Mouse (Mus musculus) natural killer cell, adult 2 months (primary cell): Measurements from ENCODE around the gene Pou2f2.

Experiments used
- DNase-seq, 2 experiments: peaks; one replicate each; pipeline ENCODE4 v3.0.0; 2022; ENCODE audit warnings: low spot score in 2 of 2

Pou2f2 gene

DNA sequence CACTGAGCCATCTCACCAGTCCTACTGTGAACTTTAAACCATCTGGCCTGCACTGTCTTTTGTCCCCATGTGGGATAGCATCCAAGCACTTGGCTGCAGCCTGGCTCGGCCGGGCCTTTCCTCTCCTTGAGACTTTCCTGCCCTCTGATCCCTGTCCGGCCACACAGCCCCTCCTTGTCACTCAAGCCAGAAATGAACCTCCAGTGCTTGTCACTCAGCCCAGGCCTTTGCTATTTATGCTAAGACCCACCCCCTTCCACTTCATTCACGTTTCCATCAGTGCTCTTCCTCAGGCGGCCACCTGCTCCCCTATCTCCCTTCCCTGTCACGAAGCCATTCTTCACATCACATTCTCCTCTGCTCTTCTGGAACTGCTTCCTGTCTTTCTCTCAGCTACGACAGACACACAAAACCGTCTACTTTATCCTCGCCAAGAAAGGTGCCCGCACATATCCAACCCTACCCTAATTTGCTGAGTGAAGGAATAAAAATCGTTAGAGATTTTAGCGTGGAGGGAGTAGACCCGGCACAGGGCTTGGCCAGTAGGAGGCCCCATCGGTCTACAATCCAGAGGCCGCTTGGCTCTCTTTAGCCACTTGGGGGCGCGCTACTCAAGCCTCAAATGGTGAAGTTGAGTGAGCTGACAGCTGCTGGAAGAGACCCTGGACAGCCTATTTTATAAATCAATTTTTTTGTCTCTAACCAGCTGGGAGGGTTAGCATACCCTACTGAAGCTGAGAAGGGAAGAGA lies 73.9 kb downstream of the Pou2f2 start:
- peak; percentile 82 to 91 for DNase-seq

DNA sequence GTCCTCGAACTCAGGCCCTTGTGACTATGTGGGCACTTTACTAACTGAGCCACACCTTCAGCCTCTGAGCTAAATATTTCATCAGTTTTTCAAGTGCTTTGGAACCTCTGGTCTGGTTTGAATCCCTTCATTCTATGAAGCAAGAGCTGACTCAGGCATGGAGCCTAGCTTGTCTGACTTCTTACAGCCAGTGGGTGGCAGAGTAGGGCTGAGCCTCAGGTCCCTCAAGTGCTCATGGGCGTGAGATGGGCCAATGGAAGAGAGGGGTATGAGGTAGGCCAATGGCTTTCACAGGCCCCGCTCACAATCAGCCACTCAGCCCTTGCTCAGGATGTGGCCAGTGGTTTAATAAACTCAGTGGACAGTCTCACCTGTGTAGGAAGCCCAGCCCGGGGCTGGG lies 79.9 kb downstream of the Pou2f2 start:
- no peak for DNase-seq

DNA sequence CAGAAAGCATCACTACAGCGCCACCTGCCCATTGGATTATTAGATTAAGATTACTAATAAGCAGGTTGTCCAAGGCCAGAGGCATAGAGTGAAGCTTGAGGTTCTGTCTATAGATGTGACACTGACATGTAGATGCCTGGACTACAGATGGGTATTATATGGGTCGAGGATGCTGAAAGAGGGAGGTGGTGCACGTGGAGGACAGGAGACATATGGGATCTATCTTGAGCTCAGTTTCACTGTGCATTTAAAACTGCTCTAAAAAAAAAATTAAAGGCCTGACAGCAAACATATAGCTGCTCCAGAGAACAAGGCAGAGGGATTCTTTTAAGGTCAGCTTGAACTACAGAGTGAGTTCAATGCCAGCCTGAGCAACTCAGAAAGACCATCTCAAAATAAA lies 81.4 kb downstream of the Pou2f2 start:
- no peak for DNase-seq

DNA sequence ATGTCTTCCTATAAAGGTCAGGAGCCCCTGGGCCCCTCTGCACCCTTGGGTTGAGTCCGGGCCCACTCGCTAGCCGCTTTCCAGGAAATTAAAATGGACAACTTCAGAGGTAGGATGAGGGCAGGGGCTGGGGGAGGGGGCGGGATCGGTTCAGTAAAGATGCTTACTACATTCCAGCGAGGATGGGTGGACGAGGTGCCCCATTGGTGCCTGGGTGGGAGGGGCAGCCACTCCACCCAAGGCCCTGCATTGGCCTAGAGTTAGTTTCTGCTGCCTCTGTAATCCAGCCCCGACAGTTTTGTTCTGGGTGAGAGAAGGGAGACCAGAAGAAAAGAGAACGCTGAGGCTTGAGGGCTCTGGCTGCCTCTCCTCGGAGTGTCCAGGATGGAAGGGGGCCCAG lies 89.7 kb downstream of the Pou2f2 start:
- no peak for DNase-seq

DNA sequence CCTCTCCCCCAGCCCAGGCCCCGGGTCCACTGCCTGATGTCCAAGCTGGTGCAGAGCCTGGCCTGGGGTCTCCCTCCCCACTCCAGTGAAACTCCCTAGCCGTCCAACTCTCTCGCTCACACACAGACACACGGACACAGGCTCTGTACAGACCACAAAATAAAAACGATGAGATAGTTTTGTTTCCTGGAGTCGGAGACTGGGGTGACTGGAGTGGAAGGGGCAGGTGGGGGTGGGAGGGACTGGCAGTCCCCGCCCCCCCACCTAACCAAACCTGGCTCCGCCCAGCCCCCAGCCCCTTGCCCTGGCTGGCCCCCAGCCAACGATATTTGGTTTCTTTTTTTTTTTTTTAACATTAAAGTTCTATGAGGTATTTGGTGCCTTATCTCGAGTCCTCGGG lies 90.6 kb downstream of the Pou2f2 start:
- no peak for DNase-seq

DNA sequence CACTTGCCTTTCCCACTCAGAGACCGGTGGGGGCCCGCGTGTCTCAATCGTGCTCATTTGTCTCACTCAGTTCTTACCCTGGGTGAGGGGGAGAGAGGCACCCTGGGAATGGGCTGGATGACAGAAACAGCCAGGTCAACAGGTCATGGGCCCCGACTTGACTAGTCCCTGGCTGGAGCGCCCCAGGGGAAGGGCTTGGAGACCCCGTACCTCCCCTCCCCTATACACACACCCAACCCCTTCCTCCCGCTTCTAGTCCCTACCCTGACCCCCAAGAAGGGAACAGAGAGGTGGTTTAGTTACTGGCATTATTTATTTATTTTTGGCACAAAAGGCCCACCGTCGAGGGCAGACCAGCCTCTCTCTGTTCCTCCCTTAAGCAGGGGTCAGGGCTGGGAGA lies 91.0 kb downstream of the Pou2f2 start:
- DNase-seq = no peak

DNA sequence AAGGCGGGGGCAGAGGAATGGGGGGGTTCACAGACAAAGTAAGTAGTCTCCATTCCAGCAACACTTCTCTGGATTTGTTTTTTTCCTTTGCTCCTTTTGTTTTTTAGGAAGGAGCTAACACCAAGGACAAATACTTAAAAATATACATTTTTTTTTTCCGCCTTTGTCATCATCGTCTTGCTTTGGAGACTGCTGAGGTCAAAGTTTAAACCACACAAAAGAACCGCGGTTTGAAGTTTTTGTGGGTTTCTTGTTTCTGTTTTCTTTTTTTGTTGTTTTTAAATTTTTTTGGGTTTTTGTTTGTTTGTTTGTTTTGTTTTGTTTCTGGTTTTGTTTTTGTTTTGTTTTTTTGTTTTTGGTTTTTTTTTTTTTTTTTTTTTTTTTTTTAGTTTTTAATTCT lies 91.6 kb downstream of the Pou2f2 start:
- no peak for DNase-seq

DNA sequence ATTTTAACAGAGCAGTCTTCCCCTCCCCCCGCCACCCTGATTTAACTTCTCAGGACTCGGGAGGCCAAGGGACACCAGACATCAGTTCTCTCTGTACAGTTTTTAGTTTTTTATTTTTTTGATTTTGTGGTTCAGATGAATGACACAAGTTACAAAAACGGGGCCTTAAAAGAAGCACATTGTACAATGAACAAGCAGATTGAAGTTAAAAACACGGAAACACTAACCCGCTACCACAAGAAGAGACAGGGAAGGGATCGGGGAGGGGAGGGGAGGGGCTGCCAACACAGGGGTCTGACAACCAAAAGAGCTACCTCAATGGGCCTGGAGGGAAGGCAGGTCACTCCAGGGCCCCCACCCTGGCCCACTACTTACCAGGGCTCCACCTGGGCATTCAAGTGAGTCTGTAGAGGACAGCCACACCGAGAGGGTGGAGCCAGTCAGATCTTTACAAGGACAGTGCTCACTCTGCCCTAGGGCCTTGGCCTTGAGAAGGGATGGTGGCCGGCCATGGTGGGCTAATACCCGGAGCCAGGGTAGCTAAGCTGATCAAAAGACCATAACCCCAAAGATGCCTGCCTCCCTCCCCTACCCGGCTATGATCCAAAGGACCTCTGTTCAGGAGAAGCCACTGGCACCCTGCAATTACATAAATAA lies 92.1 kb downstream of the Pou2f2 start:
- DNase-seq = no peak

DNA sequence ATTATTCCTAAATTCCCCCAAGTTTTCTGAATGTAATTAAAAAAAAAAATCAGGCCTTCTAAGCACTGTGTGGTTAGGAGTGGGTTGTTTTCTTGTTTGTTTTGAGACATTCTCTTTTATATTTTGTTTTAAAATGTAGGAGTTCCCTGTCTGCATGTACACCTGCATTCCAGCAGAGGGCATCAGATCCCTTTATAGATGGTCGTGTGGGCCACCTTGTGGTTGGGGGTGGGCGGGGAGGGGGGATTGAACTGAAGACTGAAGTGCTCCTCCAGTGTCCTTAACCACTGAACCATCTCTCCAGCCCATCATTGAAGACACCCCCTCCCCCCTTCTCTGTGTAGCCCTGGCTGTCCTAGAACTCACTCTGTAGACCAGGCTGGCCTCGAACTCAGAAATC lies 92.9 kb downstream of the Pou2f2 start:
- no peak for DNase-seq

DNA sequence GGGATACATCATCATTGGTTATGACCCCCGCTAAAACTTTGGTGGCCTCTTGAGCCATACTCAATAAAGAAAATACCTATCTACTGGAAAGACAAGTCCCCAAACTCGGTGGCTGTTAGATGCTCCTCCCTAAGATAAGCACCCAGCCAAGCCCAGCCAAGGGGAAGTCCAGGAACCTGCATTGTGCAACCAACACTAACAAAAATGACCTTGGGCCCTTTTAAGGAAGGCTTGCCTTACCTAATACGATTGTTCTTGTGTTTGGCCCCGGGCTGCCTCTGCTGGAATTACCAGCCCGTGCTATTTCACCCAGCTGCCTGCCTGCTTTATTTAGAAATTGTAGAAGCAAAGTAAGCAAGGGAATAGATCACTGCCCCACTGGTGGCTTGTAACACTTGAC lies 94.9 kb downstream of the Pou2f2 start:
- DNase-seq = no peak

DNA sequence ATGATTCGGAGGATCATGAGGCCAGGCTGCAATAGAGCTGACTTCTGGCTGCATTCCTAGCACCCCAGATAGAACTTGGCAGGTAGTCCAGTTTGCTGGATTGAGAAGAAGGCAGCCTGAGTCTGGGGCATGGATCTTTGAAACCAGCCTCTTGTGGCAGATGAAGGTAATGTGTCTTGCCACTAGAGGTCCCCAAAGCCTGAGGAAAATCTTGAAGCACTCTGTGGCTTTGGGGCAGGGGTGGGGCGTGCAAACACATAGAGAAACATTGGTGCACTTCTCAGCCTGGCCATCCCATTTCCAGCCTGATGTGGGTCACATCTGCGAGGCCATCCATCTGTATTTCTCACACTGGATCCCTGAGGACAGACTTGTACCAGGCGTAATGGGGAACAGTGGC lies 97.0 kb downstream of the Pou2f2 start:
- peak; percentile 45 to 62 for DNase-seq

DNA sequence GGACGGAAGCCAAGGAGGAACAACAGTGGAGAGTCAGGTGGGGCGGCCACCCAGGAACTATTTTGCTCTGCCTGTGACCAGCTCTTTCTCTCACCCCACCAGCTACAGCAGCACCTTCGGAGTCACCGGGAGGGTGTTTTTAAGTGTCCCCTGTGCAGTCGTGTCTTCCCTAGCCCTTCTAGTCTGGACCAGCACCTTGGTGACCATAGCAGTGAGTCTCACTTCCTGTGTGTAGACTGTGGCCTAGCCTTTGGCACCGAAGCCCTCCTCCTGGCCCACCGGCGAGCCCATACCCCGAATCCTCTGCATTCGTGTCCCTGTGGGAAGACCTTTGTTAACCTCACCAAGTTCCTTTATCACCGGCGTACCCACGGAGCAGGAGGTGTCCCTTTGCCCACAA lies 99.1 kb downstream of the Pou2f2 start:
- DNase-seq = no peak

DNA sequence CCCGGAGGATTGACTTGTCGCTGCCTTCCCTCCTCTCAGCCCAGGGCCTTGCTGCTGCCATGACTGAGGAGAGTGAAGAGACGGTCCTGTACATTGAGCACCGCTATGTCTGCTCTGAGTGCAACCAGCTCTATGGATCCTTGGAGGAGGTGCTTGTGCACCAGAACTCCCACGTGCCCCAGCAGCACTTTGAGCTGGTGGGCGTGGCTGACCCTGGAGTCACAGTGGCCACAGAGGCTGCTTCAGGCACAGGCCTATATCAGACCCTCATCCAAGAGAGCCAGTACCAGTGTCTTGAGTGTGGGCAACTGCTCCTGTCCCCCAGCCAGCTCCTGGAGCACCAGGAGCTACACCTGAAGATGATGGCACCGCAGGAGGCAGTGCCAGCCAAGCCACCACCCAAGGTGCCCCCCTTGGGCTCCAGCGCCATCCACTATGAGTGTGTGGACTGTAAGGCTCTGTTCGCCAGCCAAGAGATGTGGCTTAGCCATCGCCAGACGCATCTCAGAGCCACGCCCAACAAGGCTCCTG lies 100.0 kb downstream of the Pou2f2 start:
- DNase-seq = no peak

DNA sequence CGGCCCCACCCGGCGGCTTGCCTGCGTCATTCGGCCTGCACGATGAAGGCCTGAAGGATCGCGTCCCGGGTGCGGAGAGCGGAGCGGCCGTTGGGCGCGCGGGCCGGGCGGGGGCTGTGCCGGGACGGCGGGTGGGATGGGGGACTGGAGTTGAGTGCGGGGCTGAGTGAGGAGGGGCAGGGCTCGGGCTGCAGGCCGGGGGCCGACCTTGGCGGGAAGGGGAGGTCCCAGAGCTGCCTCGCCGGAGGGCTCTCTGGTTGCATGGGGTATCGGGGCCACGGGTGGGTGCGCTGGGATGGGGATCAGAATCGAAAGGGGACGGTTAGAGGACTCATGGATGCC lies 102.1 kb downstream of the Pou2f2 start:
- DNase-seq = no peak

DNA sequence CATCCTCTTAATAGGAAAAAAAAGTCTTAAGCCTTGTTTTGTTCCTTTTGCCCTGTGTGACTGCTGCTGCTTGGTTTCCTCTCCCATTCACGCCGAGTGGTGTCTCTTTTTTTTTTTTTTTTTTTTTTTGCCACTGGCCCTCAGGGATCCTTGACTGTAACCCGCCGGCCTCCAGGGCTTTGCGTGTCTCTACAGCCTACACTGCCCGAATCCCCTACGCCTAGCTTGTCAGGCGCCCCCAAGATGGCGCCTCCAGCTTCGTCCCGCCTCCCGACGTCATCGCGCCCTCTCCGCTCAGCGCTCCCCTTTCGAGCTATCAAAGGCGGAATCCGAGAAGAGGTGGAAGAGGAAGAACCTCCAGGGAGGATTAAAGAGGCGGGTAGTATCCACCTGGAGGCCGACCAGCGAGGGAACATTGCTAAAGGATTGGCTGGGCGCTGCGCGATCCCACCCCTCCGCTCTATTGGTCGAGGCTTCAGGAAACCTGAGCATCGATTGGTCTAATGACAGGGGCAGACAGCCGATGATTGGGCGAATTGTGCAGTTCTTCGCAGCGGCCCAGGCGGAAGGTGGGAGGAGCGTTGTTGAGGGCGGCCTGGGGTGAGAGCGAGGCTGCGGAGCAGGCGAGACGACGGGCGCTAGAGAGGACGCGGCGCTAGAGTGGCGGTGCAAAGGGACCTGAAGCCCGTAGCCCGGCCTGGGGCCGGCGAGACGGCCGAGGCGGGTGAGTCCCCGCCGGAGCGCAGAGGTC lies 102.7 kb downstream of the Pou2f2 start:
- peak; percentile 97 for DNase-seq

DNA sequence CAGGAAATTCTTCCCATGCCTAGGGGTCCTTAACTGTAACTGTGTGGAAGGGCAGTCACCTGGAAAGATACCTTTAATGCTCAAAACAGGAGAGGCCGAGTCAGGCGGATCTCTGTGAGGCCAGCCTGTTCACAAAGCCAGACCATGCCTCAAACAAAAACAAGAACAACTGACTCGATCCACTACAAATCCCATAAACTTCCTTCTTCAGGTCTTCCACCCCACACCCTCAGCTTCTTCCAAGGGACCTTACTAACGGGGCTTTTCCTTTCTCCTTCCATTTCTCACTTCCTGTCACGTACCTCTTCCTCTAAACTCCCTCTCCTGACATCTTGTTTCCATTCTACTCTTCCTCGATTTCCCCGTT lies 103.2 kb downstream of the Pou2f2 start:
- no peak for DNase-seq

DNA sequence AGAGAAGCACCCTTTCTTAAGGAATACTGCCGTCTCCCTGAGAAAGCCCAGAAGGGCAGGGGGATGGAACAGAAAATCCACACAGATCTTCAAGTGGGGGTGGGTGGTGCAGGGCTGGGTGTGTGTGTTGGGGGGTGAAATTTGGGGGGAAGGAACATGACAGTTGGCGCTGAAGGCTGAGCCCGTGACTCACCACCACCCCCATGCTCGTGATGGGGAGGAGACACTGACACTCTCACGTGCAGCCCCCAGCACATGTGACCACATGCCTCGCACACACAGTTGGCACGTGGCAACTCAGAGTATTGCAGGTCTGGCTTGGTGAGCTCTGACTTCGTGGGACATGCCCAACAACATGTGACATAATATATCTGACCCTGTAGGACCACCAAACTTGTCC lies 105.6 kb downstream of the Pou2f2 start:
- no peak for DNase-seq

DNA sequence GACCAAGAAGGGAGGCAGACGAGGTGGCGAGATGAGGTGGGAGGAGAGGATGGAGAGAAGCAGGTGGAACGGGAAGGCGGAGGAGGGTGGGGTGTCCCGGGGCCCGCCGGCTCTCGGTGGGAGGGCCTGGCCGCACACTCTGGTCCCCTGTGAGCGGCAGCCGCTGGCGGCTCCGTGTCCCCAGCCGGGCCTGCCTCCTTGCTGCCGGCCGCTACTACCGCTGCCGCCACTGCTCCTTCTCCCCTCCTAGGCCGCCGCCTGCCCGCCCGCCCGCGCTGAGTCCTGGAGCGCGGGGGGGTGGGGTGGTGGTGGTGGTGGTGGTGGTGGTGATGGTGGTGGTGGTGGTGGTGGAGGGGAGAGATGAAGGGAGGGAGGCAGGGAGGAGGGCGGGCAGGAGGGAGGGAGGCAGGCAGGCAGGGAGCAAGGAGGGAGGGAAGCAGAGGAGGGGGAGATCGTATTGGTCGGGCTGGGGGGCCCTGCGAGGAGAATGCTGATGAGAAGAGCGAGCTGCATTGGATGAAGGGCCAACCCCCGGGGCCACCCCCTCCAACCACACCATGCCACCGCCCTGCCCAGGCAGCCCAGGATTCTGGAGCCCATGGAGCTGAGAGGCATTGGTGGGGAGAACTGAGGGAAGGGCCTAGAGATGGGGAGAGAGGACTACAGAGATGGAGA lies 106.7 kb downstream of the Pou2f2 start:
- DNase-seq = peak in 1 of 2 experiments; percentile 22

DNA sequence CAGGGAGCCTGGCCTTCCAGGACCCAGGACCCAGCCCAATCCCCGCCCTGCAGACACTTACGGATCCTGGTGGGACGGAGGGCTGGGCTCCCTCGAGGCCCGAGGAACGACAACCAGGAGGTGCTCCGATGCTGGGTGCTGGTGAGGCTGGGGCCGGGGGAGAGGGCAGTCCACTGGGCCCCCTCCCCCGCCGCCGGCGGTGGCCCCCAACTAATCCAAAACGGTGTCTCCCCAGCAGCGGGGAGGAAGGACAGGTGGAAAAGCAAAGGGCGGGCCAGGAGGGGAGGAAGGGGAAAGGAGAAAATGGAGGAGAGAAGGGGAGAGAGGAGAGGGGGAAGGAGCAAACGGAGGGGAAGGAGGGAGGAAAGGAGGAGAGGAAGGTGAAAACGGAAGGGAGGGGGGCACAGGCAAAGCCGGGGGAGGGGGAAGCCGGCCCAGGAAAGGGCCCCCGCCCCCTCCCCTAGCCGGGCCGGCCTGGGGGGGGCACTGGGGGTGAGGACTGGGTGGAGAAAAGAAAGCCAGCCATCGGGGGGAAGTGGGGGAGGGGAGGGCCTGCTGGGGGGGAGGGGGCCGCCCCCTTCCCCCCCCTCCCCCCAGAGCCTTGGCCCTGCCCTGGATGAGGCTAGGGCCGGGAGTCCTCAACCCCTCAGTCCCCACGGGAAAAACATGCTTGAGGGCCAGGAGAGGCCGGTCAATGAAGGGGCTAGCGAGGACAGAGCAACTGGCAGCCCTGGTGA lies 107.4 kb downstream of the Pou2f2 start, which contains the start of the genes Grik5 and Zfp574:
TSS of gene Grik5 (minus strand) at position 368 of the 737 bp plus-strand sequence.
TSS of gene Zfp574 (plus strand) at position 589 of the 737 bp plus-strand sequence.
- DNase-seq = no peak

DNA sequence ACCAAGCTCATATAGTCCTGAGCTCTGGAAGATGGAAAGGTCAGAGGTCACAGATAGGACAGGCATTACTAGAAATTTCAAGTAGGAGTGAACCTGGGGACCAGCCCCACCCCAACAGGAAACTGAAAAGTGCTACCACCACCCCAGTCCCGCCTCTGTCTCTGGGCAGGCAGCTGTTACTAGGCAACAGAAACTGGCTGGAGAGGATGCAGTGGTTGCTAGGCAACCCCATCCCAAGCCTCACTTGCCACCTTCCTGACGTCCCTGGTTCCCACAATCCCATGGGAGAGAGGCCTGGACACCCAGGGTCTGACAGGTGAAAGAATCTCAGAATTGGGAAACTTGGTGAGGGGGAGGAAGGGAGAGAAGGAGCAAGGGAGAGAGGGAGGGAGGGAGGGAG lies 110.8 kb downstream of the Pou2f2 start:
- DNase-seq = no peak

DNA sequence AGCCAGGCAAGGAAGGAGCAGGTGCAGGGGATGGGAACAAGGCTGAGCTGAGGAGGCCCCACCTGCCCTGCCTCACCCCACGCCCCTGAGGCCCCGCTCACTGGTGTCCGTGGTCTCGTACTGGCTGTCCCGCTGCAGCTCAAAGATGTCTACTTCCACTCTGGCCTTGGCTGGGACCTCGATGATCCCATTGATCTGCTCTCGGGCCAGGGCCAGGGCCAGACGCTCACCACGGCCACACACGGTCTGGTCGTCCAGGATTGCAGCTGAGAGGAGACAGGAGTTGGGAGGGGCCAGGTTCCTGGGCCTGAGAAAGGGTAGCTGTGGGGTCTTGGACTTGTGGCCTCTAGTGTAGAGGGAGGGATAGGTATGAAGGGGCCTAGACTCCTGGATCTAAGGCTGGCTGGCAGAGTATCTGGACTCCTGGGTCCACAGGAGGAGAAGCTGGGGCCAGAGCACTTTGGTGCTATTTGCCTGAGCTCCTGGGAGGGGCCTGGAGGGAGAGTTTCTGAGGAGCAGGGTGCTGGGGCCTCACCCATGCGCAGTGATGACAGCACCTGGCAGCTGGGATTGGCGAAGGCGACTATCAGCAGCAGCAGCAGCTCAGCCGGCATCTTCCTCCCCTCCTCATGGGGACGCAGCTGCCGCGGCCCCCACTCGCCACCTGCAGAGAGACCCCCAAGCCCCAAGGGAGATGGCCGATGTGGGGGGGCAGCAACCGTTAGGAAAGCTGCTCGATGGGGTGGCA lies 111.4 kb downstream of the Pou2f2 start:
- DNase-seq = no peak
